Mouse (Mus musculus) neural tube, embryonic 12.5 days (tissue): ENCODE measurements around the gene Frmd4a. TPM values are rescaled to one million over a fixed set of nuclear protein-coding genes. Genes with fewer than 3 reads are reported as not detected.

ENCODE experiments used
- ATAC-seq: fragments of 200-750 bp; cut with Nextera tagmentation; 2 replicates; pipeline ENCODE4 v1.8.0; 2017; ENCODE audit warnings: low read depth, mild to moderate bottlenecking, moderate TSS enrichment, moderate library complexity; ENCODE audit not compliant: low FRiP score
- H3K27ac ChIP-seq: fragments of 300-500 bp; sonication (generic); 2 replicates; pipeline ENCODE4 v1.5.1; 2016
- H3K27me3 ChIP-seq: fragments of 300-500 bp; sonication (generic); replicated peaks from 2 replicates; pipeline ENCODE4 v1.6.1; 2016; ENCODE audit warnings: mild to moderate bottlenecking
- H3K36me3 ChIP-seq: fragments of 300-500 bp; sonication (generic); 2 replicates; pipeline ENCODE4 v1.6.1; 2016; ENCODE audit warnings: mild to moderate bottlenecking
- H3K4me1 ChIP-seq: fragments of 300-500 bp; sonication (generic); 2 replicates; pipeline ENCODE4 v1.6.1; 2016
- H3K4me2 ChIP-seq: fragments of 300-500 bp; sonication (generic); replicated peaks from 2 replicates; pipeline ENCODE4 v1.6.1; 2016; ENCODE audit warnings: mild to moderate bottlenecking
- H3K4me3 ChIP-seq: fragments of 300-500 bp; sonication (generic); 2 replicates; pipeline ENCODE4 v1.5.1; 2016
- H3K9ac ChIP-seq: fragments of 300-500 bp; sonication (generic); 2 replicates; pipeline ENCODE4 v1.6.1; 2016; ENCODE audit warnings: mild to moderate bottlenecking
- H3K9me3 ChIP-seq: fragments of 300-500 bp; sonication (generic); 2 replicates; pipeline ENCODE4 v1.6.1; 2016; ENCODE audit warnings: mild to moderate bottlenecking
- whole genome bisulfite sequencing: fragments of 180-500 bp; shearing (Covaris S2); methylation state at CpG from one replicate; pipeline ENCODE4 v1.1.7; 2016; 5-methylcytosine and 5-hydroxymethylcytosine counted together
- polyA plus RNA-seq: library from polyadenylated mRNA; unstranded; fragments of >200 nt; fragmentation: Nextera tagmentation; extraction: Ambion mirVana; gene quantifications from 2 replicates; pipeline ENCODE4 v1.2.1, GENCODE M21; 2016

Frmd4a gene
- polyA plus RNA-seq, 1 experiment from 2014 or later: 56.7 TPM

- Histone ChIP-seq H3K4me3 (no peak overlapping the region), H3K9ac (no peak overlapping the region)
- 69% methylated on average over 5 of the region's 5 CpGs for WGBS
Observed at GRCm38 (mm10) chr2:4562826-4563225, 545.3 kb downstream of the Frmd4a start.

GRCm38 (mm10) chr2:4563322-4563721, 545.8 kb downstream of the Frmd4a start:
- Histone ChIP-seq H3K4me1 (peaks cover 43% of the 10 kb centered on the region), H3K9ac (no peak overlapping the region), H3K27ac (no peak overlapping the region), H3K9me3 (no peaks in the 10 kb centered on the region), H3K36me3 (peaks cover 33% of the 10 kb centered on the region), H3K4me3 (no peak overlapping the region), H3K27me3 (no peaks in the 10 kb centered on the region), H3K4me2 (peak overlapping the region; percentile 66)
- 78% methylated on average over 1 of the region's 1 CpGs for WGBS
- no peak for ATAC-seq

More at GRCm38 (mm10) chr2:4562826-4563225, 545.3 kb downstream of the Frmd4a start:
- H3K27ac ChIP-seq: no peak overlapping the region
- no peaks in the 10 kb centered on the region for H3K27me3 ChIP-seq
- ATAC-seq: no peak
- peaks cover 33% of the 10 kb centered on the region for H3K36me3 ChIP-seq
- H3K4me1 ChIP-seq: peaks cover 48% of the 10 kb centered on the region
- peak overlapping the region; percentile 66 for H3K4me2 ChIP-seq
- no peaks in the 10 kb centered on the region for H3K9me3 ChIP-seq

- no peak for ATAC-seq
- H3K4me2 ChIP-seq: no peak overlapping the region
- no peak overlapping the region for H3K4me3 ChIP-seq
- H3K27ac ChIP-seq: no peak overlapping the region
- H3K36me3 ChIP-seq: peaks cover 40% of the 10 kb centered on the region
- no peak overlapping the region for H3K9ac ChIP-seq
- WGBS: 97% methylated on average over 4 of the region's 4 CpGs
- no peaks in the 10 kb centered on the region for H3K27me3 ChIP-seq
- H3K9me3 ChIP-seq: no peaks in the 10 kb centered on the region
- H3K4me1 ChIP-seq: peaks cover 16% of the 10 kb centered on the region
Observed at GRCm38 (mm10) chr2:4566260-4566955, 548.9 kb downstream of the Frmd4a start.

- no peak overlapping the region for H3K27ac ChIP-seq
- H3K4me3 ChIP-seq: no peak overlapping the region
- H3K36me3 ChIP-seq: peaks cover 44% of the 10 kb centered on the region
- H3K4me2 ChIP-seq: no peak overlapping the region
- ATAC-seq: no peak
- H3K27me3 ChIP-seq: no peaks in the 10 kb centered on the region
- WGBS: 98% methylated on average over 9 of the region's 9 CpGs
- H3K4me1 ChIP-seq: peaks cover 12% of the 10 kb centered on the region
- no peaks in the 10 kb centered on the region for H3K9me3 ChIP-seq
- no peak overlapping the region for H3K9ac ChIP-seq
Observed at GRCm38 (mm10) chr2:4566956-4567680, 549.6 kb downstream of the Frmd4a start.

GRCm38 (mm10) chr2:4568967-4569366, 551.5 kb downstream of the Frmd4a start:
- H3K36me3 ChIP-seq: peaks cover 62% of the 10 kb centered on the region

GRCm38 (mm10) chr2:4570186-4570861, 552.8 kb downstream of the Frmd4a start:
- no peaks in the 10 kb centered on the region for H3K9me3 ChIP-seq
- ATAC-seq: no peak
- peaks cover 65% of the 10 kb centered on the region for H3K36me3 ChIP-seq
- WGBS: 84% methylated on average over 10 of the region's 10 CpGs
- H3K9ac ChIP-seq: no peak overlapping the region
- no peaks in the 10 kb centered on the region for H3K27me3 ChIP-seq
- no peak overlapping the region for H3K27ac ChIP-seq
- no peak overlapping the region for H3K4me2 ChIP-seq
- H3K4me3 ChIP-seq: no peak overlapping the region
- H3K4me1 ChIP-seq: no peaks in the 10 kb centered on the region

More at GRCm38 (mm10) chr2:4568967-4569366, 551.5 kb downstream of the Frmd4a start:
- Histone ChIP-seq H3K4me1 (no peaks in the 10 kb centered on the region), H3K9me3 (no peaks in the 10 kb centered on the region), H3K27me3 (no peaks in the 10 kb centered on the region), H3K4me3 (no peak overlapping the region), H3K4me2 (no peak overlapping the region), H3K9ac (no peak overlapping the region), H3K27ac (no peak overlapping the region)
- WGBS: 85% methylated on average over 5 of the region's 5 CpGs
- no peak for ATAC-seq

- Histone ChIP-seq H3K9me3 (no peaks in the 10 kb centered on the region), H3K4me1 (no peaks in the 10 kb centered on the region), H3K9ac (no peak overlapping the region), H3K4me2 (no peak overlapping the region), H3K27me3 (no peaks in the 10 kb centered on the region), H3K36me3 (peaks cover 56% of the 10 kb centered on the region), H3K4me3 (no peak overlapping the region), H3K27ac (no peak overlapping the region)
- WGBS: 83% methylated on average over 7 of the region's 7 CpGs
- ATAC-seq: no peak
Observed at GRCm38 (mm10) chr2:4572498-4573263, 555.2 kb downstream of the Frmd4a start.

- Histone ChIP-seq H3K9me3 (no peaks in the 10 kb centered on the region), H3K4me1 (no peaks in the 10 kb centered on the region), H3K4me3 (no peak overlapping the region), H3K36me3 (peaks cover 60% of the 10 kb centered on the region), H3K4me2 (no peak overlapping the region), H3K27me3 (no peaks in the 10 kb centered on the region), H3K9ac (no peak overlapping the region), H3K27ac (no peak overlapping the region)
- ATAC-seq: no peak
- WGBS: 75% methylated on average over 4 of the region's 4 CpGs
Observed at GRCm38 (mm10) chr2:4573386-4573785, 555.9 kb downstream of the Frmd4a start.

- Histone ChIP-seq H3K4me2 (no peak overlapping the region), H3K36me3 (peaks cover 57% of the 10 kb centered on the region), H3K27me3 (no peaks in the 10 kb centered on the region), H3K4me1 (no peaks in the 10 kb centered on the region), H3K27ac (no peak overlapping the region), H3K9me3 (no peaks in the 10 kb centered on the region), H3K4me3 (no peak overlapping the region), H3K9ac (no peak overlapping the region)
- 57% methylated on average over 5 of the region's 5 CpGs for whole genome bisulfite sequencing
- peak; percentile 25; the same call in 1 of the 2 replicates for ATAC-seq
Observed at GRCm38 (mm10) chr2:4574251-4574650, 556.7 kb downstream of the Frmd4a start.

GRCm38 (mm10) chr2:4575163-4575562, 557.6 kb downstream of the Frmd4a start:
- Histone ChIP-seq H3K4me1 (no peaks in the 10 kb centered on the region), H3K9ac (no peak overlapping the region), H3K9me3 (no peaks in the 10 kb centered on the region), H3K27ac (no peak overlapping the region), H3K4me2 (no peak overlapping the region), H3K4me3 (no peak overlapping the region), H3K36me3 (peaks cover 62% of the 10 kb centered on the region), H3K27me3 (no peaks in the 10 kb centered on the region)
- 33% methylated on average over 2 of the region's 2 CpGs for WGBS
- no peak for ATAC-seq

GRCm38 (mm10) chr2:4575975-4576374, 558.5 kb downstream of the Frmd4a start:
- no peaks in the 10 kb centered on the region for H3K9me3 ChIP-seq
- WGBS: 93% methylated on average over 7 of the region's 7 CpGs
- H3K4me1 ChIP-seq: no peaks in the 10 kb centered on the region
- no peak overlapping the region for H3K4me2 ChIP-seq
- no peak for ATAC-seq
- no peak overlapping the region for H3K4me3 ChIP-seq
- no peak overlapping the region for H3K9ac ChIP-seq
- peaks cover 66% of the 10 kb centered on the region for H3K36me3 ChIP-seq
- H3K27ac ChIP-seq: no peak overlapping the region
- no peaks in the 10 kb centered on the region for H3K27me3 ChIP-seq

GRCm38 (mm10) chr2:4578291-4578690, 560.8 kb downstream of the Frmd4a start:
- H3K36me3 ChIP-seq: peaks cover 50% of the 10 kb centered on the region
- H3K27ac ChIP-seq: no peak overlapping the region
- 84% methylated on average over 5 of the region's 5 CpGs for WGBS
- H3K9ac ChIP-seq: no peak overlapping the region
- H3K4me2 ChIP-seq: no peak overlapping the region
- no peaks in the 10 kb centered on the region for H3K27me3 ChIP-seq
- ATAC-seq: no peak
- H3K4me3 ChIP-seq: no peak overlapping the region
- H3K9me3 ChIP-seq: no peaks in the 10 kb centered on the region
- no peaks in the 10 kb centered on the region for H3K4me1 ChIP-seq
